Mouse (Mus musculus) cerebellum, adult 11 months (tissue): ENCODE data around the gene Zscan20.
A peak's percentile ranks its signal among the peaks of the same experiment; 100 is the strongest.

Source experiments
- DNase-seq: peaks from one replicate; pipeline ENCODE4 v3.0.0; 2022

Zscan20 gene

DNA sequence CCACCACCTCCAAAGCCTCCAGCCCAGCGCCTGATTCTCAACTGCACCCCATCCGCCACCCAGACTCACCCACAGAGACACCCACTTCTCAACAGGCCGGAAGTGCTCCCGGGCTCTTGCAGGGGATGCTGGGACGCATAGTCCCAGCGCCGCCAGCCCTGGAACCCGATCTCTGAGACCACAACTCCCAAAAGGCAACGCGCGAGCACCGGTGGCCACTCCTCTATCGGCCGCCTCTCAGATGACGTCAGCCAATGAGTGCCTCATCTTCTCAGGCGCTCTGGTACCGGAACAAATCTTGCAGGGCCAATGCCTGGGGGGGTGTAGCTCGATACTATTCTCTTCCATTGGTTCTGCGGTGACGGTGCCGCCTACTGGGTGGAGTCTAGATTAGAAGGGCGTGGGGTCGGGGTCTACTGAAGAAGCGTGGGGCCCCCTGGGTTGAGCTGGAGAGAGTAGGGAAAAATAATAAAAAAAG, at the start of gene Zscan20:
TSS of gene Zscan20 (minus strand) at position 174 of the 478 bp plus-strand sequence.
- peak; percentile 95 for DNase-seq

DNA sequence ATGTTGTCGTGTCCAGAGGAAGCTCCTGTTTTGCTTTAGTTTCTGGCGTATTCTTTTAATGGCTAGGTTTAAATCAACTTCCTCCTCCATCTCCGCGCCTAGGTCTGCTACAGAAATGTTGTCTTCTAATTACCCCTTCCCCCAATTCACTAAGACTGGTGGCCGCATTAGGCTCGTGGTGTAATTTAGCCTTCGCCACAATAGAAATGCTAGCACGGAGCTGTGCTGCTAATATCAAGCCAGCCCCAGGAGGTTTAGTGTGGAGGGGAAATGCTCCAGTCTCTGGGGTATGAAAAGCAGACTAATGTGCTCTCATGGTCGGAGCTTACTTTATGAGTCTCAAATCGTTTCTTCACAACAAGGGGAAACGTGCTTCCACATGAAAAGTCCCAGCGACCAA, 45.5 kb upstream of the Zscan20 start:
- peak; percentile 23 for DNase-seq

DNA sequence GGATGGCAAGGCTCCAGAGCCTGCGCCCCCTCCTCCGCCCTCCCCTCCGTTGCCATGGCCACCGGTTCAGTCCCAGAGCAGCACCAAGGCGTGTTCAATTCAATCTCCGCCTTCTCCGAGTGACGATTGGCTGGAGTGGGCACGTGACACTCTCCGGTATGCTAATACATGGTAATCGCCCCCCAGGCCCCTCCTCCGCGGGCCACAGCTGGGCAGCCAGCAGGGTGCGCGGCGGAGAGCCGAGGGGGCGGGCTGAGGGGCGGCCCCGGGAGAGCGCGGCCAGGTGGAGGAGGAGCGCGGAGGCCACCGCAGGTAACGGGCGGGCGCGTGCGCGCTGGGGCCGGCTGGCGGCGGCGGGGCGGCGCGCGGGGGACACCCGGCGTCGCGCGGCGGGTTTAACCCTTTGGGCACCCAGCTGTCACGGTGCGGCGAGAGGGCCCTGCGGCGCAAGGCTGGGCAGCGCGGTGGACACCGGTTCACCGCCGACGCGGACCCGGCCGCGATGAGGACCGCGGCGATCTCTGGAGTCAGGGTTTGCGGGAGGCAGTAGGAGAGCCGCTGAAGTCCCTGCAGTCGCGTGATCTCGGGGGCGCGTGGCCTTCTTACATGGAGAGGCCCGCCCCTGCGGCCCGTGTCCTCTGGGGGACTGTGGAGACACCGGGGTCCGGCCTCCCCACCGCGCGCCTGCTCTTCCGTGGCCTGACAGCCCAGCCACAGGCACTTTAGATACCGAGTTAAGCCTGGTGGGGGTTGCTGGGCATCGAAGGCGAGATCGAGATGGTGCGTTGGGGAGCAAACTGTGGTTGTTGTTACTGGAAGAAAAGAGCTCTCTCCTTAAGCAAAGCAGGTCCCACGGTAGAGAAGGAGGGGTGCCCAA, 44.8 kb upstream of the Zscan20 start, which contains the start of gene Phc2:
TSS of gene Phc2 (plus strand) at position 198 of the 877 bp plus-strand sequence.
- DNase-seq = peak; percentile 94

DNA sequence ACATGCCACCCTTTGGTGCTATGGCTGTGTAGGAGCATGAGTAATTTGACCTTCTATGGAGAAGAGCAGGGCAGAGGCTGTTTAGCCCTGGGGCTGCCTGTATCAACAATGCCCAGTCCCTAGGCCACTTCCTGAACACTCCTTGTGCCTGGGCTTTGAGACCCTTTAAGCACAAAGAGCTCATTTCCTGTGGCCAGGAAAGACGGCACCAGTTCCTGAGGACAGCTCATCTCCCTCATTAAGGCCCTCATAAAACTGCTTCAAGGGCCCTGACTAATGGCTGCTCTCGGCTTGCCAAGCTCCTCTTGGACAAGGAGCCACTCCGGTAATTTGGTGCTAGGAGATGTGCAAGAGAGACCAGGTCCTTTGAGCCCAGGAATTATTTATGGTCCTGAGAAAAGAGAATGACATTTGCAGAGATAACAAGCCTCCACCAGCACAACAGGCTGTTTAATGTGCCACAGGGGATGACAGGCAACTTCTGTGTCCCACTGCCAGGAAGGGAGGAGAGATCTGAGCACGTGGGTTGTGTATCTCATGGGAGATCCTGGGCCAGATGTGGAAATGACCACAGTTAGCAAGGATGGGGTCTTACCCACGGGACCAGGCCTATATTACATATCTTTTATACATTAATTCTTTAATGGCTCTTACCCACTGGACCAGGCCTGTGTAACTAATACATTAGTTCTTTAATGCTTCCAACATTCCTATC, 42.8 kb upstream of the Zscan20 start:
- peak; percentile 21 for DNase-seq

DNA sequence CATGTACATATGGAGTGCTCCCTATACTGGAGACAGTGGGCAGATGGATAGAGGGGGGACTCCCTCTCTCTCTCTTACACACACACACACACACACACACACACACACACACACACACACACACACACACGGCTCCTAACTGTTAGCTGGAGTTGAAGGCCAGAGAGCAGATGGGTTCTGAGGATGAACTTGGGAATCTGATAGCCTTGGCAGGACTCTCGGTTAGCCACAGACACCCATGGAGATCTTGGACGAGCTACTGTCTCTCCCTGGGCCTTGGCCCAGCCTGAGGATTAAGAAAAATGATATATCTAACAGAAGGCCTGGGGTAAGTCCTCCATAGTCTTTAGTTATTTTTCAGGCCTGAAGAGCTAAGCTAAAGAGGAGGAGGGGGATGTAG, 41.6 kb upstream of the Zscan20 start:
- DNase-seq = peak; percentile 82

DNA sequence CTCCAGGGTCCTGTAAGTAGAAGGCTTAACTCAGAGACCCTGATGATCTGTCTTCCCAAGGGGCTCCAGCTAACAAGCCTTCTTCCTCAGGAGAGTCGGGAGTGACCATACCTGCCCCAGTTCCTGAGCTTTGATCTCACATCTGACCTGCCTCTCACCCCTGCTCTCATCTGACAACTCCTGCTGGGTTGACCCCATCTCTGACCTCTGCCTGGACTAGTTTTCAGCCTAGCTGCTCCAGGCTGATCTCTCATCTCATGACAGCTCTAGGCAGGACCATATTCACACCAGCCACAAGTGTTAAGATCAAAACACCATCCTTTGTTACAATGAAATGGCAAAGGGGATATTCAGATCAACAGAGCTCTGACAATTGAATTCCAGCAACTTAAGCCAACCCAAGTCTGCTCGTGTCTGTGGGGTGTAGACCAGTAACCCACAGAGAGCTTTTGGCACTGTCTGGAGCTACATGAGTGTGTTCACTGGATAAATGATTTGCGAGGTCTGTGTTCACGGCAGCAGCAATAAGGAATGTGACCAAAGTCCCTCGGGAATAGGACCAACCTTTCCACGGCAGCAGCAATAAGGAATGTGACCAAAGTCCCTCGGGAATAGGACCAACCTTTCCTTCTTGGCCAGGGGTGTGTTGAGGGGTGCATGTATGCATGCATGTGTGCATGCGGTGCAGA, 38.8 kb upstream of the Zscan20 start:
- no peak for DNase-seq

DNA sequence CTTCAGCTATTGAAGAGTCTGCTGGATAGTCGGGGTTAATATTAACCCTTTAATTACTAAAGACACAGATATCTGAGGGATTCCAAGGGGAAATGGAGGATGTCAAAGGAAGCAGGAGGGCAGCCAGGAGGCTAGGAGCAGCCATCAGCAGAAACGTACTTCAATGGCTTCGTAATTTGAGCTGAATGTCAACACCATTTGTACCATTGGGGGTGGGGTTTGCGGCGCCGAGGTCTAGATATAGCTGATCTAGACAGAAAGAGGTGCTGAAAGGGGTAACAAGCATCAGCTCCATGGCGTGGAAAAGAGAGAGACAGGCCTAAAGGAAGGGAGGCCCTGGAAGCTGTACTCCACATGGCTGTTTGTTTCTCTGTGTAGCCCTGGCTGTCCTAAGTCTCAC, 36.9 kb upstream of the Zscan20 start:
- DNase-seq = no peak

DNA sequence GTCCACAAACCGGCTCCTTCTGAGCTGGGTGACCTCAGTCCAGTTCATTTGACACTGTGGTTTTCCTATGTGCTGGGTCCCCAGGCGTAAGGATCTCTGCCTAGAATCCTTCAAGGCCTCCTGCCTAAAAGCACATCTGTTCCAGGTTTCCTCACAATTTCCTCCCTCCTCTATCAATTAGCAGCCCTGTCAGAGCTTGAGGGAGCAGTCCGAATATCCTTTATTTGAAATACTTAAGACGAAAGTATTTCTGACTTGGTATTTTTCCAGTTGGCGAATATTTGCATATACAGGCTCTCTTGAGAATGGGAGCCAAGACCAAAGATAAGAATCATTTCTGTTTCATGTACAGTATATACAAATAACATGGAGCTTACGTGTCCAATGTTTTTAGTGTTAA, 36.0 kb upstream of the Zscan20 start:
- DNase-seq = no peak

DNA sequence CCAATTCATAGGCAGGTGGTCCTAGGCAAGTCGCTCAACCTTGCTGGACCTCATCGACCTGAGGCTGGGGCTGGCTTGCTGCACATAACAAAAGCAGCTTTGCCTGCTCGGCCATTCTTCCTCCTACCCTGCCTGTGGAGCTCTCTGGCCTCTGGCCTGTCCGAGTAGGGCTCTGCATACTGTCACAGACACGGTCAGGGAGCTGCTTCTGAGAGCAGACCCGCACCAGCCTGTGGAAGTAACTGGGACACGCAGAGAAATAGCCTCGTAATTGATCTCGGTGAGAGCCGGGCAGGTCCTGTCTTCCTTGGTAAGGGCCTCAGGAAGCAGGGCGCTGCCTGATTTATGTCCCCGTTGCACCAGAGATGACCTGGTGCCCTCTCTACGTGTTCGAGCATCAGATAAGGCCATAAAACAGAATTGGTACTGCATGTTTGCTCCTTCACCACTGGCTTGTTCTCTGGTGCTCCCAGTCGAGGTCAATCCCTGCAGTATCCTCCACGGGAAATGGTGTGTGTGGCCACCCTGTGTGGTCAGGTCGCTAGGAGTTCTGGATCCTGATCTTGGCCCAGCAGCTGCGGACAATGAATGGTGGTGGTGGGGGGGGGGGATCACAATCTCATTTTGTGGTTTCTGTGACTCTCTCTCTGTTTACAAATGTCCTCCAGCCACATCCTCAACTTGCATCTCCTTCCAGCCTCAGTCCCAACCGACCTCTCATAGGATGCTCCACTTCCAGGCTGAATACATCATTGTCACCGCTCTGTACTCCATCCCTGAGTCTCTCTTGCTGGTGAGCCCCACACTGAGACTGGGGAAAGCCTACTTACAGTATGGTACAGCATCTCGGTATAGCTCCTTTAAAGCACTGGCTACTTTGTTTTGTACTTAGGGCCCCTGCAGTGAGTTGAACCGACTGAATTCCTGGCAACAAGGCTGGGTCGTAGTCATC, 32.1 kb upstream of the Zscan20 start:
- DNase-seq = no peak

DNA sequence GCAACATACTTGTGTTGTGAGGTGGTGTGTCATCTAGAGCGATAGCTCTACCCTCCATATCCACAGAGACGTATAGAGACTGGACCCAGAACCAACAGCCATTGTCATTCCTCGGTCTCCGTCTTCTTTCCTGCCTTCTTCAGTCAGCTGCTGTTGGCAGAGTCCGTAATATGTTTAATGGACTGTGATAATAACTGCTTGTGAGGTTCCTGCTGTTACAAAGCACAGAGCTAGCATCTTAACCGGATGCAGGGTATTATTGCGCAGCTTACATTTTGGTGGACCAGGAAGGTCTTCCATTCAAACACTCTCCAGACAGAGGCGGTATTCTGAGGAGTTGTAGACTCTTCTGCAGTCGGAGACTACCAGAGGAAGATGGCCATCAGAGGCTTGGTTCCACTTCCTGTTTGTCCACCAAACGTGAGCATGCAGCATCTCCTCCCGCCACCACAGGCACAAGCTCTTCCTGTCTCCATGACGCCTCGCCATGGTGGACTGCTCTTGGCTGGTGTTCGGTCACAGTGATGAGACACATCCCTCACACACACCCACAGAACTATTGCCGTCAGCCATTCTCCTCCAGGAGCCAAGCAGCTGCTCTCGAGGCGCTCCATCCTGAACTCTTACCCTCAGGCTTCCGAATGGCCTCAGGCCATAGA, 28.5 kb upstream of the Zscan20 start:
- DNase-seq = no peak

DNA sequence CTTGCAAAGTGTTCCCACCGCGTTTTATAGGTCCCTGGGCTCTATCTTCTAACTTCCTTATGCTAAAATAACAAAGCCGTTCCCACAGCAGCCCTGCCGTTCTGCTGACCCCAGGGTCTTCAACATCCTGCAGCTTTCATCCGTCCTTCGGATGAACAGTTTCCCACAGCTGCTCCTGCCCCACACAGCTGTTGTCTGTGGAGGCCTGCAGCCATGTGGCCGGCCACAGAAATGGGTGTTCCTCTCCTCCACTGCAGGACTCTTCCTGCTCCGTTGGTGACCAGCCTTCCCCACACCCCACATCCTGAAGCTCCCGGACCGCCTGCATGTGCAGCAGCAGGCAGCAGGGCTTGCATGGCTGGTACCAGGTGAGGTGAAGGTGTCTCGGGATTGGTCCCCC, 27.4 kb upstream of the Zscan20 start:
- DNase-seq = no peak

DNA sequence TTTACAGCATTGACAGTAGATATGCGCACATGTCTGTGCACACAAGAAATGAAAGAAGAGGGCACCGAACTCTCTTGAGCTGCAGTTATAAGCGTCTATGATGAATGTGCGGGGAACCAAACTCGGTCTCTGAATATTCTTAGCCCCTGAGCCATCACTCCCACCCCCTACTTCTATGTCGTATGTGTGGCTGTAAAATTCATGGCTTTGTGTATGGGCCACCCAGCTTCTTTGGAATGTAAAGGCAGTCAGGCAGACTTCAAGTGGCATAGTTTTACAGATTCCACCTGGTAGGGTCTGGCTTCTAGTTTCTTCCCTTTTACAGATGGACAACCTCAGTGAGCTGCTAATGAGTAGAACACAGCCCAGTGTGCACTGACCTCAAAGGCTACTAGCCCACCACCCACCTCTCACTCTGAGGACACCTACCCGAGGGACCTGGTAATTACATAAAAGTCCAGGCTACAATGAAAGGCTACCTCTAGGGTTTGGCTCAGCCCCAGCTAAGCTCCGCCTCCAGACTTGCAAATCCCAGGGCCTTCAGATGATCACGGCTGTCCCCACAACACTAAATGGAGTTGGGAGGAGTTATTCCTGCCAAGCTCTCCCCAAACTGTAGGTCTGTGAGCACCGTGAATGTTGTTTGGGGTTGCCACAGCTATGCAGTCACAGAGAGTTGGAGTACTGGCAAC, 26.1 kb upstream of the Zscan20 start:
- DNase-seq = no peak

DNA sequence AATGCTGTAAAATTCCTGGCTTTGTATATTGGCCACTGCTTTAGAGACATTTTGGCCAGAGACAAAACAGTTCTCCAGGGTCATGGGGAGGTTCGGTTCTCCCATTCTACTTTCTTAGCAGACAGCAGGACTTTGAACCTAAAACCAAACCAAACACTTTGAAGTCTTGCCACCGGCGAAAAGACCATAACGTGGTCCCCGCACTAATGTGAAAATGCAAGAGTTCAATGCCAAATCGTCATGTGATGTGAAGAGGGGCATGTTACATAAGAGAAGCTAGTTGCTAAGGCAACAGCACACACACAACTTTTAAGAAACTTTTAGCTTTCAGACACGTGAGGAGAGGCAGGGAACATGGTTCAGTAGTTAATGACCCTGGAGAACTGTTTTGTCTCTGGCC, 25.6 kb upstream of the Zscan20 start:
- no peak for DNase-seq

DNA sequence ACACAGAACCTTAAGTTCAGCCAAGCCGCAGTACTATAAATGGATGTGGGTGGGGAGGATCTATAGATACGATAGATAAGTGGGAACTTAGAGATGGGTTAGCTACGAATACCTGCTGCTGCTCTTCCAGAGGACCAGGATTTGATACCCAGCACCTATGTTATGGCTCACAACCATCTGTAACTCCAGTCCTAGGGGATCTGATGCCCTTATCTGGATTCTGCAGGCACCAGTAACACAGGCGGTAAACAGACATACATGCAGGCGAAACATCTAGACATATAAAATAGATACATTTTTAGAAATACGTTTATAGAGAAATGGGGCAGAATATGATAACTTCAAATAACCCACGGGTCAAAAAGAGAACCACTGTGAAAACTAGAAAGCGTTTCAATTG, 11.2 kb upstream of the Zscan20 start:
- DNase-seq = no peak

DNA sequence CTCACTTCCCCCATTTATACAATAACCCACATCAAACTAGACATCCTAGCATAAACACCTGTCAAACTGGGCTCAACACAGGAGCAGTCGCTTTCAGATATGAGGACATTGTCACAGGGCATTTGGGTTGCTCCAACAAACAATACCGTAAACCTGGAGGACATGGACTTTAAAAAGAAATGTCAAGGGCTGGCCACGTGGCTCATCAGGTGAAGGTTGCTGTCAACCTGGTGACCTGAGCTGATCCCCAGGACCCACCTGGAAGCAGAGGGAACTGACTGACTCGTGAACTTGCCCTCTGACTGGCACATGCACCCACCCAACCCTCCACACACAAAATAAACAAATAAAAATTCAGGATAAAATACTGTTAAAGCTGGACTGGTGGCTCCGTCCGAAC, 10.7 kb upstream of the Zscan20 start:
- no peak for DNase-seq

DNA sequence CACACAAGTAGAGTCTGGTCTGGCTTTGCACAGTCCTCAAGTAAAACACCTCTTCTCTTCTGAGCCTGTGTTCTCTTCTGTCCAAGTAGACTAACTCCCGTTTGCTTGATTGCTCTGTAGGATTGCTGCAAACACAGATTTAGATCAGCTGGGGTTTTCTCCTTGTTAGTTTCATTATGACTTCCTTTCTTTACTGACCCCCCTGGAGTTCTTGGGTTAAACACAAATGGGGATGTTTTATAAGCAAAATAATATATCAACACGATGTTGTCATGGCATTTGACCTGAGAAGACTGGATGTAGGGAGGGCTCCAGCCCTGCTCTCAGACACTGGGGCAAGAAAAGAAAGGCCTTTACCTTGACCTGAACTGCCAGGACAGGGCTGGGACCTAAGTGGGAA, 9.1 kb upstream of the Zscan20 start:
- DNase-seq = no peak

DNA sequence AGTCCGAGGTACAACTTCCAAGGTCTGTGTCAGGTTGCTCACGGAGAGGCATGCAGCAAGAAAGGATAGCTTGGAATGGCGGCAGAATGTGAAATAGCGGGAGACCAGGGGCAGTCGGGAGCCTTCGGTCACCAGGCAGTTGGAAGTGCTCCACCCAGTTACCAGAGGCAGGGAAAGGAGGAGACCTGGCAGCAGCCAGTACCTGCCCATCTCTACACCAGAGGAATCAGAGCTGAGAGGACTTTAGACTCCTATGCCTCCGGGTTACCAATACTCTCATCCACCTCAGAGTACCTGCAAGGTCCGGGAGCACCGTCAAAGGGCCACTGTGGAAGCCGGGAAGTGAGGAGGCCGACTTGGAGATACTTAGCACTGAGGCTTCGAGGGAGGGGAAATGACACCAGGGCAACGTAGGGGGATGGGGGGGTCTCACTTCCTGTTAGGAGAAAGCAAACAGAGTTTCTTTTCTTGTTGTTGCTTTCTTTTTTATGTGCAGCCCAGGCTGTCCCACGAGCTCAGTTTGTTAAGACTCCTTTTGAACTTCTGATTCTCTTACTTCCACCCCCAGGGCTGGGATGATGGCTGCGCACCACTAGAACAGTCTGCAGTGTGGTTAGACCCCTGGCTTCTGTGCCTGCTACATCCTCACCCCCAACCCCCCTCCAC, 8.5 kb upstream of the Zscan20 start, which contains the start of gene Tlr12:
TSS of gene Tlr12 (minus strand) at position 374 of the 666 bp plus-strand sequence.
- no peak for DNase-seq

DNA sequence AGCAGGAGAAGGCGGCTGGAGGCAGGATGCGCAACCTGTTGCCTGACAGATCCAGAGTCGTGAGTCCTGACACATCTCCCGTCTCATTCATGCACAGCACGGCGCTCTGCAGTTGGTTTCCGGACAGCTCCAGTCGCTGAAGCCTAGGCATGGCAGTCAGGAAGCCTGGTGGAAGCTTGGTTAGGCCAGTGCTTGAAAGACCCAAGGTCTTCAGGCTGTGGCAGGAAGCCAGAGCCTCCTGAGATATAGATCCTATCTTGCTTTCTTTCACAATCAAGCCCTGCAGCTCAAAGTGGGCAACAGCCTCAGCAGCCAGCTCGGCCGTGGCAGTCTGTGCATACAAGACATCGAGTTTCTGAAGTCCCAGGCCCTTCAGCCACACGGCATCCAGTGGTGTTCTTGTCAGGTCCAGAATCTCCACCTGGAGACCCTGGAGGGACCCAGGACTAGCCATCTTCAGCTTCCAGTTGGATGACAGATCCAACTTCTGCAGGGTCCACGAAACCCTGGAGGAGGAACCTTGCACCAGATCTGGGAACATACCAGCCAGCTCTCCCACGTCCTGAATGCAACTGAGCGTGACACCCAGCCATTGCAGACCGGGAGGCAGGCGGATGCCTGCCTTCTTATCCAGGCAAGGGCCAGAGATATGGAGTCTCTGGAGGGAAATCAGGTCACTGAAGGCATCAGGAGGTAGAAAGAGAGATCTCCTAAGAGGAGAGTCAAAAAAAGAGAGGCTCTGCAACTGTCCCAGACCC, 7.6 kb upstream of the Zscan20 start:
- no peak for DNase-seq

DNA sequence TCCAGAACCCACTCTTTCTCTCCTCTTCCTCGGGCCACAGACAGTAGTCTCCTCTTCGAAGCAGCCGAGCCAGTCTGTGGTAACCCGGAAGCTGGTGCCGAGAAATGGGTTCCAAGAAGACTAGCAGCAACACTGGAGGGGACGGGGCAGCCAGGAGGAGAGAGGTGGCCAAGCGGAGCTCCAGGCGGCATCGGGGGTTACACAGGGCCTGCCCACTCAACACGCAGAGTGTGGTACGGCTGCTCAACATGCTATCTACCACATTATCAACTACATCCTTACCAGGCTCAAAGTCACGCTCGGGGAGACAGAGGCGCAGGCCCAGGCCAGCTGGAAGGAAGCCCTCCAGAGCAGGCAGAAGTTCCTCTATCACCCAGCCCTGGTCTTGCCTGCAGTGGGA, 5.9 kb upstream of the Zscan20 start:
- DNase-seq = no peak

DNA sequence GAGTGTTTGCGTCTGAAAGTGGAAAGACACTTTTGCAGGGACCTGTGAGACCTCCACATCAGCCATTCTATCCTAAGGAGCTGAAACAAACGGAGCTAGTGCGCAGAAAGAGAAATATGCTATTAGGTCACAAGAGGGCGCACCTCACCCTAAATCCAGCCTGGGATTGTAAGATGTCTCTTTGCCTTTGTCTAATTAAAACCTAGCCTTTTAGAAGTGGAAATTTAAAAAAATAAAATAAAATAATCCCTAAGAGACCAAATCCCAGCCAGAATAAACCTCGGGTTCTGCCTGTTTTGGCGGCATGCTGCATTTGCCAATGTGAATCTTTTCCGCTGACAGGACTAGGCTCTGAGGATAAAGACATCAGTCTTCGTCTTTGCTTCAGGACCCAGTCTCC, 3.4 kb upstream of the Zscan20 start:
- peak; percentile 48 for DNase-seq
